Mouse (Mus musculus) liver, adult 2 months (tissue): ENCODE results near the gene Ntn5. TPM values are rescaled to one million over a fixed set of nuclear protein-coding genes. Genes with fewer than 3 reads are reported as not detected.

ENCODE experiments used
- DNase-seq: peaks from one replicate; pipeline ENCODE4 v3.0.0-alpha.2; 2011; ENCODE audit warnings: low read depth, low spot score; ENCODE audit errors: extremely low read depth
- H3K27ac ChIP-seq: fragments of 200-500 bp; replicated peaks from 2 replicates; pipeline ENCODE4 v1.5.1; 2012; ENCODE audit warnings: low read depth, mild to moderate bottlenecking, control low read depth, inconsistent platforms, low read length; ENCODE audit not compliant: insufficient read depth
- H3K27me3 ChIP-seq: fragments of 200-500 bp; 2 replicates; pipeline ENCODE4 v1.6.1; 2012; ENCODE audit warnings: mild to moderate bottlenecking, moderate library complexity, low read length, inconsistent platforms; ENCODE audit not compliant: control insufficient read depth, insufficient read depth
- H3K36me3 ChIP-seq: fragments of 200-500 bp; 2 replicates; pipeline ENCODE4 v1.6.1; 2012; ENCODE audit warnings: low read length, inconsistent platforms; ENCODE audit not compliant: control insufficient read depth, insufficient read depth
- H3K4me1 ChIP-seq: fragments of 200-500 bp; 2 replicates; pipeline ENCODE4 v1.6.1; 2011; ENCODE audit warnings: low read length; ENCODE audit not compliant: control insufficient read depth, insufficient read depth
- H3K4me3 ChIP-seq: fragments of 200-500 bp; 2 replicates; pipeline ENCODE4 v1.5.1; 2011; ENCODE audit warnings: low read depth, mild to moderate bottlenecking, control low read depth, low read length, moderate library complexity; ENCODE audit not compliant: insufficient read depth
- H3K79me2 ChIP-seq: fragments of 200-500 bp; 2 replicates; pipeline ENCODE4 v1.6.1; 2012; ENCODE audit warnings: inconsistent platforms, mild to moderate bottlenecking, low read length, moderate library complexity; ENCODE audit not compliant: control insufficient read depth, insufficient read depth
- H3K9ac ChIP-seq: fragments of 200-500 bp; 2 replicates; pipeline ENCODE4 v1.6.1; 2012; ENCODE audit warnings: low read depth, mild to moderate bottlenecking, control low read depth, inconsistent platforms, low read length
- CTCF ChIP-seq: fragments of 200-500 bp; IDR thresholded peaks from 2 replicates; pipeline ENCODE4 v1.5.1; 2011; ENCODE audit warnings: low read depth, low read length, control low read depth
- POLR2A ChIP-seq: fragments of 200-500 bp; IDR thresholded peaks from 2 replicates; pipeline ENCODE4 v1.6.1; 2011; ENCODE audit warnings: low read length, control low read depth; ENCODE audit not compliant: insufficient read depth; ENCODE audit errors: extremely low read depth
- WGBS: fragments of 180-500 bp; shearing (Covaris S2); methylation state at CpG from one replicate; pipeline ENCODE4 v1.1.7; 2018; 5-methylcytosine and 5-hydroxymethylcytosine counted together
- polyA plus RNA-seq: library from polyadenylated mRNA; depleted of rRNA; stranded (reverse); fragments of >200 nt; gene quantifications from 2 replicates; pipeline ENCODE4 v1.2.3, GENCODE M21; 2012
- total RNA-seq: library from RNA; depleted of rRNA; stranded (reverse); fragments of >200 nt; gene quantifications from 2 replicates; pipeline ENCODE4 v1.2.3, GENCODE M21; 2014

Gene Ntn5
- total and polyA plus RNA-seq, 2 experiments = not detected

- H3K79me2 ChIP-seq = no peaks in the 10 kb centered on the region
- no peak overlapping the region for H3K27ac ChIP-seq
- H3K9ac ChIP-seq = no peak overlapping the region
- TF ChIP-seq CTCF (no peak), POLR2A (no peak)
- no peak overlapping the region for H3K4me3 ChIP-seq
- no peak for DNase-seq
- 0 out of 2 replicates have a peak, but pooled peaks cover 3% of the 10 kb centered on the region for H3K4me1 ChIP-seq
- H3K27me3 ChIP-seq = no peaks in the 10 kb centered on the region
- WGBS = 92% methylated on average over 9 of the region's 9 CpGs
- no peaks in the 10 kb centered on the region; the same call in 1 of the 2 replicates for H3K36me3 ChIP-seq
These were observed 41.3 kb downstream of the Ntn5 start for GRCm38 (mm10) chr7:45725151-45725550.

- no peak within 1 kb of the TSS for H3K9ac ChIP-seq
- H3K27ac ChIP-seq = no peak within 1 kb of the TSS
- H3K36me3 ChIP-seq = no peaks in the 10 kb centered on the region
- no peak within 1 kb of the TSS for H3K4me3 ChIP-seq
- H3K27me3 ChIP-seq = no peaks in the 10 kb centered on the region
- 93% methylated on average over 11 of the region's 11 CpGs for WGBS
- no peak for TF ChIP-seq CTCF
- no peak for TF ChIP-seq POLR2A
- H3K79me2 ChIP-seq = no peaks in the 10 kb centered on the region
- H3K4me1 ChIP-seq = 0 out of 2 replicates have a peak, but pooled peaks cover 3% of the 10 kb centered on the region
- no peak for DNase-seq
These were observed 41.9 kb downstream of the Ntn5 start, which contains the start of gene Spaca4 for GRCm38 (mm10) chr7:45725713-45726112. TSS of gene Spaca4 (minus strand) at chr7:45725813.

GRCm38 (mm10) chr7:45726419-45726818 lies 42.6 kb downstream of the Ntn5 start:
- 89% methylated on average over 10 of the region's 10 CpGs for WGBS
- TF ChIP-seq POLR2A (no peak), CTCF (no peak)
- H3K9ac ChIP-seq = no peak overlapping the region
- no peak overlapping the region for H3K4me3 ChIP-seq
- no peaks in the 10 kb centered on the region for H3K27me3 ChIP-seq
- no peak for DNase-seq
- no peaks in the 10 kb centered on the region for H3K79me2 ChIP-seq
- no peaks in the 10 kb centered on the region for H3K4me1 ChIP-seq
- H3K36me3 ChIP-seq = no peaks in the 10 kb centered on the region
- no peak overlapping the region for H3K27ac ChIP-seq

GRCm38 (mm10) chr7:45727625-45728024 lies 43.8 kb downstream of the Ntn5 start:
- no peaks in the 10 kb centered on the region for H3K79me2 ChIP-seq
- TF ChIP-seq POLR2A = no peak
- no peak for TF ChIP-seq CTCF
- no peaks in the 10 kb centered on the region for H3K36me3 ChIP-seq
- H3K27ac ChIP-seq = no peak overlapping the region
- H3K4me1 ChIP-seq = no peaks in the 10 kb centered on the region
- H3K27me3 ChIP-seq = no peaks in the 10 kb centered on the region
- H3K4me3 ChIP-seq = no peak overlapping the region
- 25% methylated on average over 3 of the region's 3 CpGs for WGBS
- DNase-seq = no peak
- no peak overlapping the region for H3K9ac ChIP-seq

GRCm38 (mm10) chr7:45730727-45731431 lies 47.1 kb downstream of the Ntn5 start:
- 48% methylated on average over 16 of the region's 16 CpGs for WGBS
- Histone ChIP-seq H3K9ac (no peak overlapping the region), H3K36me3 (no peaks in the 10 kb centered on the region), H3K27ac (no peak overlapping the region), H3K4me3 (no peak overlapping the region), H3K27me3 (no peaks in the 10 kb centered on the region), H3K4me1 (no peaks in the 10 kb centered on the region), H3K79me2 (no peaks in the 10 kb centered on the region)
- no peak for DNase-seq
- TF ChIP-seq POLR2A = no peak
- peak; percentile 48 for TF ChIP-seq CTCF

GRCm38 (mm10) chr7:45733477-45733876 lies 49.7 kb downstream of the Ntn5 start:
- no peaks in the 10 kb centered on the region for H3K27me3 ChIP-seq
- no peak overlapping the region for H3K9ac ChIP-seq
- no peak overlapping the region for H3K4me3 ChIP-seq
- 88% methylated on average over 5 of the region's 5 CpGs for WGBS
- H3K4me1 ChIP-seq = no peaks in the 10 kb centered on the region
- TF ChIP-seq POLR2A (no peak), CTCF (no peak)
- no peak for DNase-seq
- H3K36me3 ChIP-seq = no peaks in the 10 kb centered on the region
- H3K27ac ChIP-seq = no peak overlapping the region
- H3K79me2 ChIP-seq = no peaks in the 10 kb centered on the region
